Mouse (Mus musculus) embryonic facial prominence, embryonic 14.5 days (tissue): ENCODE data around the gene Plekhh1. TPM values are rescaled to one million over a fixed set of nuclear protein-coding genes. Genes with fewer than 3 reads are reported as not detected.
A peak's percentile ranks its signal among the peaks of the same experiment; 100 is the strongest.

Experiments used
- ATAC-seq: fragments of 200-750 bp; cut with Nextera tagmentation; 2 replicates; pipeline ENCODE4 v1.8.0; 2017; ENCODE audit warnings: low read depth, moderate number of reproducible peaks, moderate TSS enrichment
- DNase-seq: peaks from one replicate; pipeline ENCODE4 v3.0.0-alpha.2; 2015; ENCODE audit warnings: low spot score
- H3K27ac ChIP-seq: fragments of 300-500 bp; sonication (generic); replicated peaks from 2 replicates; pipeline ENCODE4 v1.5.1; 2014; ENCODE audit warnings: low read depth, mild to moderate bottlenecking, low read length, moderate library complexity
- H3K27me3 ChIP-seq: fragments of 300-500 bp; sonication (generic); replicated peaks from 2 replicates; pipeline ENCODE4 v1.6.1; 2014; ENCODE audit warnings: low read length; ENCODE audit not compliant: control insufficient read depth, insufficient read depth
- H3K36me3 ChIP-seq: fragments of 300-500 bp; sonication (generic); 2 replicates; pipeline ENCODE4 v1.6.1; 2014; ENCODE audit warnings: low read length, mixed read lengths; ENCODE audit not compliant: control insufficient read depth, insufficient read depth
- H3K4me1 ChIP-seq: fragments of 300-500 bp; sonication (generic); 2 replicates; pipeline ENCODE4 v1.6.1; 2014; ENCODE audit warnings: antibody characterized with exemption, low read length; ENCODE audit not compliant: control insufficient read depth, insufficient read depth
- H3K4me2 ChIP-seq: fragments of 300-500 bp; sonication (generic); 2 replicates; pipeline ENCODE4 v1.6.1; 2014; ENCODE audit warnings: low read depth, mild to moderate bottlenecking, low read length, moderate library complexity, mixed read lengths
- H3K4me3 ChIP-seq: fragments of 300-500 bp; sonication (generic); 2 replicates; pipeline ENCODE4 v1.5.1; 2014; ENCODE audit warnings: low read depth, mild to moderate bottlenecking, low read length
- H3K9ac ChIP-seq: fragments of 300-500 bp; sonication (generic); 2 replicates; pipeline ENCODE4 v1.6.1; 2014; ENCODE audit warnings: low read depth, mild to moderate bottlenecking, low read length, moderate library complexity, mixed read lengths
- H3K9me3 ChIP-seq: fragments of 300-500 bp; sonication (generic); 2 replicates; pipeline ENCODE4 v1.6.1; 2016; ENCODE audit warnings: low read length; ENCODE audit not compliant: control insufficient read depth
- WGBS: fragments of 180-500 bp; shearing (Covaris S2); extraction: QIAGEN DNeasy Blood & Tissue Kit; methylation state at CpG from one replicate; pipeline ENCODE4 v1.1.7; 2014; 5-methylcytosine and 5-hydroxymethylcytosine counted together
- polyA plus RNA-seq: library from polyadenylated mRNA; unstranded; fragments of >200 nt; fragmentation: Nextera tagmentation; extraction: Ambion mirVana; gene quantifications from 2 replicates; pipeline ENCODE4 v1.2.1, GENCODE M21; 2014

Plekhh1 gene
- polyA plus RNA-seq, 1 experiment from 2014 or later = 3.5 TPM

- WGBS = 84% methylated on average over 6 of the region's 6 CpGs
- H3K27me3 ChIP-seq = no peaks in the 10 kb centered on the region
- no peak overlapping the region for H3K9ac ChIP-seq
- H3K9me3 ChIP-seq = no peaks in the 10 kb centered on the region
- H3K4me2 ChIP-seq = no peak overlapping the region
- no peak for ATAC-seq
- H3K4me1 ChIP-seq = no peaks in the 10 kb centered on the region
- no peak for DNase-seq
- no peak overlapping the region for H3K4me3 ChIP-seq
- H3K27ac ChIP-seq = no peak overlapping the region
- H3K36me3 ChIP-seq = peaks cover 22% of the 10 kb centered on the region; the same call in 1 of the 2 replicates
Observed at GRCm38 (mm10) chr12:79069187-79069608, 40.2 kb downstream of the Plekhh1 start.

GRCm38 (mm10) chr12:79069916-79070315 lies 41.0 kb downstream of the Plekhh1 start:
- Histone ChIP-seq H3K9ac (no peak overlapping the region), H3K4me3 (no peak overlapping the region), H3K4me1 (no peaks in the 10 kb centered on the region), H3K36me3 (peaks cover 26% of the 10 kb centered on the region; the same call in 1 of the 2 replicates), H3K9me3 (no peaks in the 10 kb centered on the region), H3K27ac (no peak overlapping the region), H3K4me2 (no peak overlapping the region), H3K27me3 (no peaks in the 10 kb centered on the region)
- ATAC-seq (no peak), DNase-seq (no peak)
- WGBS = 88% methylated on average over 5 of the region's 6 CpGs

- Histone ChIP-seq H3K9ac (no peak overlapping the region), H3K4me3 (no peak overlapping the region), H3K9me3 (no peaks in the 10 kb centered on the region), H3K4me2 (no peak overlapping the region), H3K4me1 (no peaks in the 10 kb centered on the region), H3K27me3 (no peaks in the 10 kb centered on the region), H3K36me3 (peaks cover 35% of the 10 kb centered on the region; the same call in 1 of the 2 replicates), H3K27ac (no peak overlapping the region)
- WGBS = 87% methylated on average over 9 of the region's 9 CpGs
- no peak for DNase-seq
- no peak for ATAC-seq
Observed at GRCm38 (mm10) chr12:79070736-79071333, 41.9 kb downstream of the Plekhh1 start.

GRCm38 (mm10) chr12:79072576-79072975 lies 43.6 kb downstream of the Plekhh1 start:
- peaks cover 51% of the 10 kb centered on the region for H3K36me3 ChIP-seq
- no peaks in the 10 kb centered on the region for H3K9me3 ChIP-seq
- H3K4me2 ChIP-seq = no peak overlapping the region
- 92% methylated on average over 6 of the region's 6 CpGs for WGBS
- H3K4me3 ChIP-seq = no peak overlapping the region
- H3K27ac ChIP-seq = no peak overlapping the region
- H3K27me3 ChIP-seq = no peaks in the 10 kb centered on the region
- H3K9ac ChIP-seq = no peak overlapping the region
- DNase-seq (no peak), ATAC-seq (no peak)
- no peaks in the 10 kb centered on the region for H3K4me1 ChIP-seq

GRCm38 (mm10) chr12:79073362-79073761 lies 44.4 kb downstream of the Plekhh1 start:
- H3K4me3 ChIP-seq = no peak overlapping the region
- no peaks in the 10 kb centered on the region for H3K9me3 ChIP-seq
- DNase-seq (no peak), ATAC-seq (no peak)
- no peak overlapping the region for H3K9ac ChIP-seq
- no peak overlapping the region for H3K4me2 ChIP-seq
- peaks cover 59% of the 10 kb centered on the region for H3K36me3 ChIP-seq
- no peaks in the 10 kb centered on the region for H3K27me3 ChIP-seq
- no peak overlapping the region for H3K27ac ChIP-seq
- whole genome bisulfite sequencing = 81% methylated on average over 6 of the region's 6 CpGs
- no peaks in the 10 kb centered on the region for H3K4me1 ChIP-seq

GRCm38 (mm10) chr12:79089182-79089812 lies 60.3 kb downstream of the Plekhh1 start, which contains the start of gene Pigh:
TSS of gene Pigh (minus strand) at chr12:79089651.
- Histone ChIP-seq H3K27ac (no peak within 1 kb of the TSS; the same call in 1 of the 2 replicates), H3K4me1 (peaks cover 6% of the 10 kb centered on the region), H3K4me2 (peak within 1 kb of the TSS; percentile 68), H3K27me3 (no peaks in the 10 kb centered on the region), H3K9me3 (no peaks in the 10 kb centered on the region), H3K36me3 (peaks cover 12% of the 10 kb centered on the region), H3K4me3 (peak within 1 kb of the TSS; percentile 92), H3K9ac (peak within 1 kb of the TSS; percentile 91)
- DNase-seq = peak; percentile 96
- peak; percentile 99 for ATAC-seq
- 2% methylated on average over 20 of the region's 53 CpGs for WGBS

- no peak overlapping the region for H3K4me2 ChIP-seq
- H3K4me3 ChIP-seq = no peak overlapping the region
- WGBS = 37% methylated on average over 4 of the region's 4 CpGs
- ATAC-seq (no peak), DNase-seq (peak; percentile 30)
- H3K9ac ChIP-seq = no peak overlapping the region
- no peaks in the 10 kb centered on the region for H3K36me3 ChIP-seq
- H3K9me3 ChIP-seq = no peaks in the 10 kb centered on the region
- peaks cover 6% of the 10 kb centered on the region for H3K4me1 ChIP-seq
- no peaks in the 10 kb centered on the region for H3K27me3 ChIP-seq
- no peak overlapping the region for H3K27ac ChIP-seq
Observed at GRCm38 (mm10) chr12:79092569-79092968, 63.6 kb downstream of the Plekhh1 start.

GRCm38 (mm10) chr12:79097106-79097752 lies 68.3 kb downstream of the Plekhh1 start:
- H3K27ac ChIP-seq = no peak overlapping the region
- no peak overlapping the region for H3K9ac ChIP-seq
- no peaks in the 10 kb centered on the region for H3K4me1 ChIP-seq
- H3K4me2 ChIP-seq = no peak overlapping the region
- no peaks in the 10 kb centered on the region for H3K36me3 ChIP-seq
- peak; percentile 58 for DNase-seq
- no peaks in the 10 kb centered on the region for H3K9me3 ChIP-seq
- ATAC-seq = no peak
- H3K27me3 ChIP-seq = no peaks in the 10 kb centered on the region
- WGBS = 52% methylated on average over 3 of the region's 3 CpGs
- no peak overlapping the region for H3K4me3 ChIP-seq
